Mouse (Mus musculus) retina, embryonic 14.5 days (tissue): ENCODE results near the gene Zfyve19.

Experiments used
- DNase-seq: peaks from one replicate; pipeline ENCODE4 v3.0.0-alpha.2; 2015; ENCODE audit warnings: low spot score

Gene Zfyve19

GRCm38 (mm10) chr2:119196316-119197108 lies 11.9 kb upstream of the Zfyve19 start:
- DNase-seq: no peak

- no peak for DNase-seq
Observed at GRCm38 (mm10) chr2:119197493-119197892, 10.9 kb upstream of the Zfyve19 start.

- DNase-seq: no peak
Observed at GRCm38 (mm10) chr2:119198049-119198448, 10.4 kb upstream of the Zfyve19 start.

DNA sequence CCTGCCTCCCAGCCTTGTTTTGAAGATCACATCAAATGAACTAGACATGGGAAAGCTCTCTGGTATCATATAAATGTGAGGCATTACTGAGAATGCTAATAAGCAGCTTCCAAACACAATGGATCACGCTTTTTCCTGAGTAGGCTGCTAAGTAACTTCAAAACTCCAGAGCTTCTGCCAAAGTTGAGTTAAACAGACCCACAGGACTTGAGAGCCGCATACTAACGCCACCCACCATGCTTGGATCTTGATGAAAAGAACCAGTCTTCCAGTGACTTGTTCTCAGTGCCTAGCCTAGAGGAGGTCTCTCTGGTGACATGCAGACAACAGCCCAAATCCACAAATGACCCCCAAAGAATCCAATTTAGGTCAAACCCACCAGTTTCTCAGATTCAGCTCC lies 9.5 kb upstream of the Zfyve19 start:
- DNase-seq: no peak

- DNase-seq: no peak
Observed at GRCm38 (mm10) chr2:119202914-119203453, 5.4 kb upstream of the Zfyve19 start.

GRCm38 (mm10) chr2:119203871-119204460 lies 4.5 kb upstream of the Zfyve19 start:
- no peak for DNase-seq

- no peak for DNase-seq
Observed at GRCm38 (mm10) chr2:119207961-119208343, 465 bp upstream of the Zfyve19 start.

DNA sequence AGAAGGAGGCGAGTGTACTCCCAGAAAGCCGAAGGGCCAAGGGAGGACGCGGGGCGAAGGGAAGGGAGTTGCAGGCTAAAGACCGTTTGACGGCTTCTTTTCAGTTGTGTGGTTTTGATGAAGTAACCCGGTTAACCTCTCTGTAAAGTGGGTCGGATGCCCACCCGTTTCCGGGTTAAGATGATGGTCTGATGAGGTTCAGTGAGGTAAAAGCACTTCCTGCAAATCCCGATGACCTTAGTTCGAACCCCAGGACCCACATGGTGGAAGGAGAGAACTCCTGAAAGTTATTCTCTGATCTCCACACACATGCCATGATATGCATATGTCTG lies 725 bp downstream of the Zfyve19 start:
- DNase-seq: no peak

DNA sequence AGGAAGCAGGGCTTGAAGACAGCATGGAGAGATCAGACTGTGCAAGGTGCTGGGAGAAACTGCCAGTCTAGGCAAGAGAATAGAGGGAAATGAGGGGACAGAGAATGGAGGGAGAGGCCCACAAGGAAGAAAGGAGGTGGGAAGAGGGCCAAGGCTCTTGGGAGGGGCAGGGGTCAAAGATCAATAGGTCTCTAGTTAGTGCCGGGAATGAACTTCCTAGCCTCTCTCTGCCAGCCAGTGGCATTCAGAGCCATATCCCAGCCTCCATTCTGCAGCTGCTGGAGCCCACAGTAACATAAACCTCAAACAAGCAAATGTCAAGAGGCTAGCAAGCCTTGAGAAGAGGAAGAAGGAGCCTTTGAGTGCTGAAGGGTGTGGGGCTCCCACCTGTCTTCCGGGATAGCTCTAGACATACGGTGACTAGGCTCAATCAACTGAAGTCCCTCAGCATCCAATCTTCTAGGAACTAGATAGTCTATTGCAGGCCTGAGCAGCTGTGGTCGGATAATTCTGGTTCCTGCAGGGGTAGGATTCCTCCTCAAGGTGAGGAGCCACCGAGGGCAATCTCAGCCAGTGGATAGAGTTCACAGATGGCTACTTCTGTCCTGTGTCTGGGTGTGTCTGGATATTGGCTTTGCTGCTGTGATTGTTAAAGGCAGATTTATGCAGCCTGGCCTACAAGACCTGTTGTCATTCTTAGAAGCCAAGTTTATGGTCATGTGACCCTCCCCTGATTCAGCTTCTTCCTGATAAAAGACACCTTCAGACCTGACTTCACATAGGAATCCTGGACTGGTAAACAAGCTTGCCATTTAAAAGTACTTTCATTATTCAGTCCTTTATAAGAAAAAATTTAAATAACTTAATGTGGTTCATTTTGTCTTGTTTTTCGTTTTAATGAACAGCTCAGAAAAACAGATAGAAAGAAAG lies 21.6 kb downstream of the Zfyve19 start, which contains the start of gene Ppp1r14d:
Ppp1r14d (minus strand) TSS at position 132 of the 930 bp plus-strand sequence.
- DNase-seq: no peak

GRCm38 (mm10) chr2:119236682-119237209 lies 28.3 kb downstream of the Zfyve19 start:
- no peak for DNase-seq

GRCm38 (mm10) chr2:119237210-119237870 lies 28.9 kb downstream of the Zfyve19 start, which contains the start of gene Spint1:
Spint1 (plus strand) TSS chr2:119237362.
- peak; percentile 32 for DNase-seq

- DNase-seq: no peak
Observed at GRCm38 (mm10) chr2:119237871-119238220, 29.4 kb downstream of the Zfyve19 start.

DNA sequence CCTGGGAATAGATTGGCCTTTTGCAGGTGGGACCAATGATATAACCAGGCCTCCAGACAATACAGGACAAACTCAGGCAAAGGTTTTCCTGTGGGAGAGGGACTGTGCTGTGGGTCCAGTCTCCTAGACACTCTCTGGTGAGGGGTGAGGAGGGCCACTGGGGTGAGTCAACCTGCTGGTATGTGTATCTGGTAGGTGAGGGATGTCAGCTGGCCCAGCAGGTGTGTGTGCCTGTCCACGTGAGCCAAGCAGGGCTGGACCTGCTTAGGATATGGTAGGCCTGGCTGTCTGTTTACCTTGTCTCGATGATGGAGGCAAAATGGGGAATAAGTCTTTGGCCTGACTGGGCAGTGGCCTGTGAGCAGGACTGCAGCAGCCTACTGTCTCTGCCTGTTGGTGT lies 30.3 kb downstream of the Zfyve19 start:
- no peak for DNase-seq

GRCm38 (mm10) chr2:119240075-119240818 lies 31.8 kb downstream of the Zfyve19 start:
- DNase-seq: no peak

- no peak for DNase-seq
Observed at GRCm38 (mm10) chr2:119240819-119241186, 32.4 kb downstream of the Zfyve19 start.

DNA sequence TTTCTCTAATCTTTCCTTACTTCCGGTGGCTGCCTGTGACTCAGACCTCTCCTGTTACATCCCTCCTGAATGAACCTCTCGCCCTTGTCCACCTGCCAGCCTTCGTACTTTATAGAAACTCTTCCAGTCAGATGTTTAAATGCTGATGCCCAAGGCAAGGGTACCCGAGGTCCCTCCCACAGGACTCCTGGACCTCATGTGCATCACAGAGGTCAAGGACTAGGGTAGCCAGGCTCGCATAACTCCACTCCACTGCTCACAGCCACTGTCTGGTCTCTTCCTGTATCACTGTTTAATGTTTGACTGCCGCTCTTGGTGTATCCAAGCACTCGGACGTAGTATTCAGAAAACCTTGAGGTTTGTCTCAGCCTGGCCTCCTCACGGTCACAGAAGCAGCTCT lies 34.1 kb downstream of the Zfyve19 start:
- DNase-seq: no peak

- no peak for DNase-seq
Observed at GRCm38 (mm10) chr2:119245246-119245645, 36.8 kb downstream of the Zfyve19 start.

DNA sequence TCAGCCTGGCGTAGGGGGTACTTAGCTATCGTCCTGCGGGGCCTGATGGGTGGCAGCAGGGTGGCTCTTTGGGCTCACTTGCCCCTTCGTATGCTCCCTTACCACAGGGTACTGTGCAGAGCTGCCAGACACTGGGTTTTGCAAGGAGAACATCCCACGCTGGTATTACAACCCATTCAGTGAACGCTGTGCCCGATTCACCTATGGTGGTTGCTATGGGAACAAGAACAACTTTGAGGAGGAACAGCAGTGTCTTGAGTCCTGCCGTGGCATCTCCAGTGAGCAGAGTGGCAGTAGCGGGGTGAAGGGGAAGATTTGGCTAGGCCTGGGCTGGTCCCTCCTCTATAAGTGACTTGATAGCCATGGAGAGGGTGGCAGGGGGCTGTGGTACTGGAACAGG lies 39.5 kb downstream of the Zfyve19 start:
- DNase-seq: no peak

GRCm38 (mm10) chr2:119249592-119250061 lies 41.2 kb downstream of the Zfyve19 start:
- no peak for DNase-seq

DNA sequence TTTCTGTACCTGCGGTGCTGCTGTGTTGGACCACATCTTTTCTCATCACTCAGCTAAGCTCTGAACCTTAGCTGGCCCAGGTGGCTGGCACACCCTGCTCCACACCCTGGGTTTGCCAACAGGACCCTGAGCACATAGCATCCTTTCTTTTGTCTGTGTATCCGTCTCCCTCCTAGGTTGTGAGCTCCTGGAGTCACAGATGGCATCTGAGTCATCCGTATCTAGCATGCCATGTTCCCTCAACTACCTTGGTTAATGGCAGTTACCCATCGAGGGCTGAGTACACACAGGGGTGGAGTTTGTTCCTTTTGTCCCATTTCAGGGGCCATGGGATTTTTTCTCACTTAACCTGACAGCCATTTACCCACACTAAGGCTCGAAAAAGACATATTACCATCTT lies 42.0 kb downstream of the Zfyve19 start:
- no peak for DNase-seq
